Mouse (Mus musculus) erythroblast, adult 5-6 weeks (primary cell): ENCODE results near the gene Dus3l. TPM values are rescaled to one million over a fixed set of nuclear protein-coding genes. Genes with fewer than 3 reads are reported as not detected.

Experiments
- ATAC-seq: replicated peaks from 2 replicates; pipeline ENCODE4 v1.8.0; 2016; ENCODE audit warnings: moderate number of reproducible peaks, mild to moderate bottlenecking, moderate TSS enrichment, inconsistent platforms; ENCODE audit not compliant: poor library complexity, low FRiP score, severe bottlenecking
- total RNA-seq, 2 experiments: library from RNA; stranded (forward) in 1 of 2; stranded (reverse) in 1 of 2; fragments of 150-400 nt in 1 of 2; fragments of 200-764, 138-1000 nt in 1 of 2; gene quantifications; 2 replicates each; pipeline versions ENCODE4 v1.2.3 to v1.2.4; 2015 to 2017; ENCODE audit warnings: low replicate concordance in 2 of 2

Dus3l gene
- total RNA-seq (2015; ENCODE audit: low replicate concordance) (0.84 and 5.6 TPM in 2 replicates), total RNA-seq (2017; ENCODE audit: low replicate concordance) (5.4 and 5.9 TPM in 2 replicates)

DNA sequence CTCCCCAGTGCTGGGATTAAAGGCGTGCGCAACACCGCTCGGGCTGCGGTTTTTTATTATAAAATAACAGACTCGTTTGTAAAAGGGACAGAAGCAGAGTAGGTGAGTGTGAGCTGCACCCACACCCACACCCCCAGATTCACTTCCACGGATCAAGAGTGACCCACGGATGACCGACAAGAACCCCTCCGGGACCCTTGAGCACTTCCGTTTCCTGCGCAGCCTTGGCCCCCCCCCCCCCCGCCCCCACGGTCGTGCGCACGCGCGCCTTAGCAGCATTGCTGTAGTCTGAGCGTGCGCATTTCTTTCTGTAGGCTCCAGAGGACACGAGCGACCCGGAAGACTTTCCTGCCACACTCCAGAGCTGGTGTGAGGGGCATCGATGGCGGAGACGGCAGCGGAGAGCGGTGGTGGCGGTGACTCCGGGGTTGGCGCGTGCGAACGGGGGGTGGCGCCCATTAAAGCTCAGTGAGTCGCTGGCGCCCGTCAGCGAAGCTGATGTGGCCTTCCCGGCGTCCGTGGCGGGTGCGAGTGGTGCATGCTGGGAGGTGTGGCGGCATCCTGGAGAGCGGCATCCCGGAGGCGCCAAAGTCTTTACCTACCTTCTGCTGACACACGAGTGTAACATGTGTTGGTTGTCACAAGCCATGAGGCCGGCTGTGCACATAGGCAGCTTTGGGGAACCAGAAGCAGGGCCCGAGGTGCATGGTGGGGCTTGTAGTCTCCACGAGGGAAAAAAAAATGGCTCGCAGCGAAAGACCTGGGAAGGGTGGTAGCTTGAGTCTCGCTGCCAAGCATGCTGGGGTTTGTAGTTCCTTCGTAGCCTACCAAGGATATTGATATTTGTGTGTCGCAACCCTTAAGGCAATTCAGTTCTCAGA, at the start of gene Dus3l:
Gene Dus3l, plus strand, starts transcription at position 284 of the 881 bp plus-strand sequence.
- ATAC-seq = peak; percentile 80

DNA sequence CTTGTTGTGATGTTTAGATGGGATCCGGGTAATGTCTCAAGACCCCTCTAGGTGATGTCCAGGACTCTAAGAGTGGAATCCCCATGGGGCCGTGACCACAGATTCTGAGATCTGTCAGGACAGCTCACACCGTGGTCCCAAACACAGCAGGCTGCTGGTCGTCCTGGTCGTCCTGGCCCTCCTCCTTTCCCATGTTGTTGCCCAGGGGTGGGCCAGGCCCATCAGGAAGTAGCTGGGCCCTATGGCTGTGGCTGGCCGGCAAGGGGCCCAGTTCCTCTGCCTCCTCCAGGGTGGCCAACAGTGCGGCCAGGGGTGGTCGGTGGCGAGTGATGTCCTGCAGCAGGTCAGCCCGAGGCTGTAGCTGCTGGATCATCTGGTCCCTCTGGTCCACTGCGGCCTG, 49.2 kb upstream of the Dus3l start:
- ATAC-seq = no peak

DNA sequence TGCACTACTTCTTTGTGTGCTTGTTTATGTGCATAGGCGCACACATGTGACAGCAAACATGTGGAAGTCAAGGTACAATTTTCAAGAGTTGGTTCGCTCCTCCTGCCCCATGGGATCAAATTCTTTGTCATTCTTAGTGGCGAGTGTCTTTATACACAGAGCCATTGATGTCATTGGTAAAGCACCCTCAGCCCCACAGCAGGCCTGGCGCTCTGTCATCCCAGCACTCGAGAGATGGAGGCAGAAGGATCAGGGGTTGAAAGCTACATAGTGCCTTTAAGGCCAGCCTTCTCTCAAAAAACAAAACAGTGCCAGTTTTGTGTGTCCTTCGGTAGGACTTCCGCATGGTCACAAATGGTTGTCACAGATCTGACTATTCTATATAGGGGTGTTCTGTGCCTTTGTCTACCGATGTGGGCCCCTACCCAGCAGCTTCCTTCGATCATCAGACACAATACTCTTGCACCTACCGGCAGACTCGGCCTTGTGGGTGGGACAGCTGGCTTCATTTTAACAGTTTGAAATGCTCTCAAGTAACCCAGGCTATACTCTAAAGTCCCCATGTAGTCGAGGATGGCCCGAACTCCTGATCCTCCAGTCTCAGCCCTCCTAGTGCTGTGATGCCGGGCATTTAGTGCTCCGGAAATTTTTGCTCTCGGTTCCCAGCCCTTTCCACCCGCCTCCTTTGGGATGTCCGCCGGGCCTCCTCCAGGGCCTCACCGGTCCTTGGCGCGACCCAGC, 48.5 kb upstream of the Dus3l start:
- no peak for ATAC-seq

DNA sequence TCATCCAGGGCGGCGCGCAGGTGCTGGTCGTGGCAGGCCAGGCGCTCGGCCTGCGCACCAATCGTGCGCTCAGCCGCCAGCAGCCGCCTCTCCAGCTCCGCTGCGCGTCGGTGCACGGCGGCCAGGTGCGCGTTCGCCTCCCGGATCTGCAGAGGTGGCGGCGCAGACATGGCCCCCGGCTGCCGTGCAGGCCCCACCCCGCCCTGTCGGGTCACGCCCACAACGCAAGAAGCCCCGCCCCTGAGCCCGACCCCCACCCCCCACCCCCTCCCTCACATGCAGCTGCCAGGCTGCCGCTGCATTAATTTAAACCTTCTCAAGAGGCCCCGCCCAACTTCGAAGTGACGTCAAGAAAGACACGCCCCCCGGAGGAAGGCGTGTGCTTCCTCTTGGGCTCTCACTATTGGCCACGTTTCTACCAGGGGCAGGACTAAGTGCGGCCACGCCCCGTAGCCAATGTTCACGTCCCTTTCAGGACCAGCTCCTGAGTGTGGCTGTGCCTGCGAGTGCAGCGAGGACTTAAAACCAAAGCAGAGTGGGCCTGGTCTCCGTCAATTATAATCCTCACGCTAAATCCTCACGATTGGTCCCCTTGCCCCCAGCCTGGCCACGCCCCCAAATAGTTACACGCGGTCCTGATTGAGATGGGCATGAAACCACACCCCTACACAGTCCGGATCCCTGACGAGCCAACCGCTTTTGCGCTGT, 47.7 kb upstream of the Dus3l start:
- peak; percentile 86 for ATAC-seq

DNA sequence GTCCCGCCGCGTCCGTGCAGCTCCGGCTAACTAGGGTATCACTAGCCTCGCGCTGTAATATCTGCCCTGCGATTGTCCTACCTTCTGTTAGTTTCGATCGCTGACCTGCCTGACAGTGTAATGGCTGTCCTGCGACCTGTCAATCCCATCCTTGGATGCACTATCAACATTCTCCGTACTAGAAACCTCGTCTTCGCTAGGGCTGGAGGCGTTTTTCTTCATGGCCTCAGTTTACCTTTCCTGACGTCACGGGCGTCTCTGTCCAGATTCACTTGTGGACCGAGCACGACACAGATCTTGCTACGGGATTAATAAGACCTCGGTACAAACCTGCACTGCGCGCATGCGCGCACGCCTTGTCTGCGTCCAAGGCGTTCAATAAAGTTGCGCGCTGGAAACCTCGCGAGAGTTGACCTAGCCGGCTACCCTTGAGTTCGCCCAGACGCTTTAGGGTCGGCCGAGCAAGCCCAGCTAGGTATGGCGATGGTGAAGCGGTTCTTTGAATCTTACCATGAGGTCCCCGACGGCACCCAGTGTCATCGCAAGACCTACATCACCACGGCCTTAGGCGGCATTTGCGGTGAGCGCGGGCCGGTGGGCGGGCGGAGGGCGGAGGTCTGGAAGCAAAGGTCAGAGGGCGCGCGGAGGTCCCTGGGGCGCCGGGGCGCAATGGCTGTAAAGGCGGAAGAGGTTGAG, 47.0 kb upstream of the Dus3l start, which contains the start of the genes Ndufa11 and Vmac:
Gene Ndufa11, plus strand, starts transcription at position 405 of the 696 bp plus-strand sequence.
Gene Vmac, minus strand, starts transcription at position 660 of the 696 bp plus-strand sequence.
- ATAC-seq = peak; percentile 75

DNA sequence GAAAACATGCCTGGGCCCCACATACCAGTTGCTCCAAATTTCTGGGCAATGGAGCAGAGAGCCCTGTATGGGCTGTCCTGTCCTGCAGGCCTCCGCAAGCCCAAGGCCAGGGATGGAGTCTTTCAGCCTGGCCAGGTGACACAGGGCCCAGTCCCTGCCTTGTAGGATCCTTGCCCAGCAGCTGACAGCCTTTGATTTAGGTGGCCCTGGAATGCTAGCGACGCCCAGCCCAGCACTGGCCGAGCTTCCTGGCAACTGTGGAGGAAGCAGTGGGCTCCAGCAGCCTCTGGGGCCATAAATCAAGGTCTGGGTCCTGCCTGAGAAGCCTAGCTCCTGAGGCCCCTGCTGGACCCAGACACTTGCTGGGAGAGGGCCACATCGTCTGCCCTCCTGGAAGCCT, 42.1 kb upstream of the Dus3l start:
- no peak for ATAC-seq

DNA sequence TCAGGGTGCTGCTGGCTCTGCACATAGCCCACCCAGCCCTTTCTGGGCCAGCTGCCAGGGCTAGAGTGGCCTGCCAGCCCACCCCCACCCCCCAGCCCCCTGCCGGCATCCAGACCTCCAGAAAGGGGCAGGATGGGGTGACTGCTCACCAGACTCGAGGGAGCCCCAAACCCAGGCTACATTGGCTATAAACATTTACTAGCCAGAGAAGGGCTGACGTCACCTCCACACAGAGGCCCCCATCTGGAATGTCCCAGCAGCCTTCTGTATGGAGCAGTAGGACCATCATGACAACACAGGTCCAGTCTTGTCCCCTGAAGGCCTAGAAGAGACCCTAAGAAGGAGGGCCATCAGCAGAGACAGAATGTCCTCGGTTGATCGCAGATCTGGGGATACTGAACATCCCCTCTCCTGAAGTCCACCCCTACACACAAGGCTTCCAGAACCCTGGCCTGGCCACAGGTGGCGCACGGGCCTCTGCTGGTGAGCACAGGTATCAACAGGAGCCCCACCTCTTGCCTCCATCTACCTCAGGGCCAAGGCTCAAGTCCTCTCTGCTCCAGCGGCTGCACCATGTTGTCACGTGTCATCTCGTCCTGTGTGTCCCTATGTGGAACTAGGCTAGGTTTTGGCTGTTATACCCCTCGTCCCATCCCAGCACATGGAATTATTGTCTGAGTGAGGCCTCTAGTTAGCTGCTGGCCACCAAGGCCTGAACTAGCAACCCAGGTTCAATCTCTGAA, 41.0 kb upstream of the Dus3l start:
- no peak for ATAC-seq

DNA sequence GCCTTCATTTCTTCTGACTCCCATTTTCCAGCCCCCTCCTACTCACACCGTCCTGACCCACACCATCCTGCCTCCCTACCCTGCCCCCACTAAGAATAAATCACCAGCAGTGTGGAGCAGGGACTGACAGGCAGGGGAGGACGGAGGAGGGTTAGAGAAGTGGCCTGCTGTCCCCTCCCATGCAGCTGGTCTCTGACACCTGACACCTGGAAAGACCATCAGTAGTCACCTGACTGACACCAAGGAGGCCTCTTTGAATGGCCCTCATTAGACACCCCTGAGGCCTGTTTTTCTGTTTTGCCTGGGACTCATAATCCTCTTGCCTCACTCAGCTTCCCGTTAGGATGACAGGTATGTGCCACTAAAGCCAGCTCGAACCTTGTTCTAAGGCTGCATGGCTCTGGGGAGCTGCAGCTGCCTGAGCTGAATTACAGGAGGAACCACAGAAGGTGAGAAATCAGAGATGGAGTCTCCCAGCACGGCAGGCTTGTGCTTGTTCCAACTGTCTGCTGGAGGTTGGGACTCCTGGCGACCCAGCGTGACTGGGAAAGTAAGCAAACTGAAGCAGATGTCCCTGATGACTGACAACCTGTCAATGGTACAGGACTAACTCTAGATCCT, 37.4 kb upstream of the Dus3l start:
- ATAC-seq = no peak

DNA sequence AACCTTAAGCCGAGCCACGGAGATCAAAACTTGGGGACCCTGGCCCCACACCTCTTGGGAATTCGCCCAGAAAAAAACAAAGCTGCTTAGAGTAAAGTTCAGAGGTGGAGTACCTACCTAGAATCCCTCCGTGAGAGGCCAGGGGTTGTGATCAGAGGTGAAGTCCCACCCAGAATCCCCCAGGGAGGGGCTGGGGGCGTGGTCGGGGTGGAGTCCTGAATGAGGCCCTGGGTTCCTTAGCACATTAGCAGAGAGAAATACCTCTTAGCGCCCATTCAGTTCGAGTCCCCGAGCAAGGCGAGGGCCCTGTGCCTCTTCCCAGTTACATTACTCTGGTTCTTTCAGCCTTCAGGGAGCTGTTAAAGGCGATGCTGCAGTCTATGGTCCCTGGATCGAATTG, 36.9 kb upstream of the Dus3l start:
- ATAC-seq = no peak

DNA sequence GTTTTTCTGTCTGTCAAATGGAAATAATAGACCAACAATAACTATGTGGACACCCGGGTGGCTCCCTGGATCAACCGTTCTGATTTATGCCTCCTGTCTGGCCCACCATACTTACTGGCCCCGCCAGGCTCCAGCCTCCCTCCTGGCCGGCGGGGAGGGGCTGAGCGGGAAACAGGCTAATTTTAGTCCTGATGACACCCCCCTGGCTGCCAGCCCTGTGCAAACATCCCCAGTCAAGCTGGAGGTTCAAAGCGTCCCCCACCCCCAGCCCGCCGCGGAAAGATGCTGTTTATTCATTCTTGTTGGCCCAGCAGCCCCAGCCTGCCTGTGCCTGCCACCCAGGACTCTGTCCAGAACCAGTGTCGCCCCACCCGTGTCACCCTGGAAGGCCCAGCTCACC, 36.4 kb upstream of the Dus3l start:
- no peak for ATAC-seq

DNA sequence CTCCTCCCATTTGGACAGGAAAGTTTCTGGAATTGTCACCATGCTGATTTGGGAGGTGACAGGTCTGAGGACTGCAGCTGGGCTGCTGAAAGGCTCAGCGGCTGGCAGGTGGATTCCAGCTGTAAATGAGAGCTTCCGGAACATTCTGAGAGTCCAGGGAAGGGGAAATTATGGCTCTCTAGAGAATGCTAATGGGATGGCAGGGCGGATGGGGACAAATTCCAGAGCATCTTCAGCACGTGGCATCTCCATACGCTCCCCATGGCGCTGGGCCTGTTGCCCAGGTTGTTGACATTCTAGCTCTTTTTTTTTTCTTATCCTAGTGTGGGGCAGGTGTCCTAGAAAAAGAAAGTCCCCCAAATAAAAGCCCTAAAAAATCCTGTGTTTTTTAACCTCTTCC, 35.4 kb upstream of the Dus3l start:
- no peak for ATAC-seq

DNA sequence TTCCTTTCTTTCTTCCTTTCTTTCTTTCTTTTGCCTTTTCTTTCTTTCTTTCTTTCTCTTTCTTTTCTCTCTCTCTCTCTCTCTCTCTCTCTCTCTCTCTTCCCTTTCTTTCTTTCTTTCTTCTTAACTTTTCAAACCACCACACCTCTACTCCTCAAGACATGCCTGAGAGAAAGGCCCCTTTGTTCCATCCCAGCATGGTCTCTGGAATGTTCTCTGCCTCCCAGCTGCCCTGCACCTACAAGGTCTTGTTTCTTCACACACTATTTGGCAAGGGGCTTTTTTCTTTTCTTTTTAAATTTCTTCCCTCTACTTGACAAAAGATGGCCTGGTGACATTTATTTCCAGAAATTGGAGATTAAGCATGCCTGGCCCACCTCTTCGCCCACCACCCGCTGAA, 34.9 kb upstream of the Dus3l start:
- ATAC-seq = no peak

DNA sequence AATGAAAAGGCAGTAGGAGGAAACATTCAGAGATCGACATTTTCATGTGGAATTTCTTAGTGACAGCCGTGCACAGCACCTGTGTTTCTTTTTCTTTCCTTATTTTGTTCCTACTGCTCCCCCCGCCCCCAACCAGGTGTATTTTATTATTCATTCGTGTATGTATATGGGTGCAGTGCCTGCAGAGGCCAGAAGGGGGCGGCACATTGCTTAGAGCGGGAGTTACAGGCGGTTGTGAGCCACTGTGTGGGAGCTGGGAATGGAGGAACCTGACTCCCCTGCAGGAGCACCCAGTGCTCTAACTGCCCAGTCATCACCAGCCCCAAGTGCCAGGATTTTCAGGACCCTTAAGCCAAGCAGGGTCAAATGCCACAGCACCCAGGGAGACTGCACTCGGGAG, 28.0 kb upstream of the Dus3l start:
- peak; percentile 53; the same call in 1 of the 2 replicates for ATAC-seq

DNA sequence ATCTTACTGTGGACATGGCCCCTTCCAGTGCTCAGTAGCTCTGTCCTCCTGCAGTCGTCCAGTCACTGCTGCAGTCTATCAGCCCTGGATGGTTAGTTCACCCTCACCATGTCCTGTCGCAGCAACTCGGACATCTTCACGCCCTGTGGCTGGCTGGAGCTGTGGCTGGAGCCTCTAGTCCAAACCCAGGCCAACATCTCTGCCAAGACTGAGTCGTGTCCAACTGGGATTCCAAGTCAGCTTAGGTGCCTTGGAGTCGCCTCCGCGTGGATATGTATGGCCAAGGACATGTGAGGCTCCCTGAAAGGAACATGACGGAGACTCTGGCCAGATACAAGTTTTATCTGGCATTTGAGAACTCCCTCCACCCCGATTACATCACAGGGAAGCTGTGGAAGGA, 26.3 kb upstream of the Dus3l start:
- ATAC-seq = no peak

DNA sequence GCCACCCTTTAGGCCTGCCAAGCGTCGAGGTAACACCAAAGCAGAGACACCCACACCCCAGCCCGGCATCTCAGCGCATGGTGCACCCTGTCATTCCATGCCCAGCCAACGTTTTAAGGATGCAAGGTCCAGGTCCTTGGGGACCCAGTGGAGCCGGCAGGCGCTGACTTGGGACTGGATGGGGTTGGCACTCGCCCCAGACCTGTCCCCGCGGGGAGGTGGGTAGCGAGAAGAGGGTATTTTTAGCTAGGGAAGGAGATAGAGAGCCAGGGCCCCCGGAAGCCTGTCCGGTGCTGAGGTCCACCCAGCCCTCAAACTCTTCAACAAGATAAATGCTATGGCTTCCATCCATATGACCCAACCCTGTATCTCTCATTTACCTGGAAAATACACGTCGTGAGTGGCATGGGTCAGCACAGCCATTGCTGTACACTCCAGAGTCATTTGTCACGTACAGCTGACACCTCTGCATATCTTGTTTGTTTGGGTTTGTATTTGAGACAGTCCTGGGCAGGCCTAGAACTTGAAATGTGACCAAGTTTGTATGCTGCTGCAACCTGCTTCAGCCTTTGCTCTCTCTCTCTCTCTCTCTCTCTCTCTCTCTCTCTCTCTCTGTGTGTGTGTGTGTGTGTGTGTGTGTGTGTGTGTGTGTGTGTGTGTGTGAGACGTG, 24.3 kb upstream of the Dus3l start:
- no peak for ATAC-seq

DNA sequence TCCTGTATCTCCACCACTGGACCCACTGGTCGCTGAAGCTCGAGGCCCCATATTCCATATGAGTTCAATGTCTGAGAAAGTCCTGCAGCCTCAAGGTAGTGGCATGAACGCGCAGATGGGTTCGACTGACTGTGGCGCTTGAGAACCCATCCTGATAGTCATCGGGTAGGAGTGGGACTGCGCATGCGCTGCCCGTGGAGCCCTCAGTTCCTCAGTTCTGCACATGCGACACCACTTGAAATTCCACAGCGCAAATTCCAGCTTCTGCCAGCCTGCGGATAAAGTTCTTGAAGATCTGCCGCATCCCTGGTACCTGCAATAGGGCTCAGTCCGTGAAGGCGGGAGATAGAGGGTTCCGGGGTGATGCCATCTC, 23.8 kb upstream of the Dus3l start:
- no peak for ATAC-seq

DNA sequence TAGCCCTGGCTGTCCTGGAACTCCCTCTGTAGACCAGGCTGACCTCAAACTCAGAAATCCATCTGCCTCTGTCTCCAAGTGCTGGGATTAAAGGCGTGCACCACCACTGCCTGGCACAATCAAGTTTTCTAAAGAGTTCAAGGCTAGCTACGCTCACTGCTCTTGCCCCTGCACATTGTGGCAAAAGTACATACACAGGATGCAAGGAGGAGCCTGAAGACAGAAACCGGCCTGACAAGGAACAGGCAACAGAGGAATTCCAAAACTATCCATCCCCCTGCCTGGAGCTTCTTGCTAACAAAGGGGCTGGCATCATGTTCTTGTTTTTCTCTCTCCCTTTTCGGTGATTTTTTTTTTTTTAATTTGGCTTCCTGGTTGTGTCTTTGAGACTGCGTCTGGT, 20.4 kb upstream of the Dus3l start:
- no peak for ATAC-seq

DNA sequence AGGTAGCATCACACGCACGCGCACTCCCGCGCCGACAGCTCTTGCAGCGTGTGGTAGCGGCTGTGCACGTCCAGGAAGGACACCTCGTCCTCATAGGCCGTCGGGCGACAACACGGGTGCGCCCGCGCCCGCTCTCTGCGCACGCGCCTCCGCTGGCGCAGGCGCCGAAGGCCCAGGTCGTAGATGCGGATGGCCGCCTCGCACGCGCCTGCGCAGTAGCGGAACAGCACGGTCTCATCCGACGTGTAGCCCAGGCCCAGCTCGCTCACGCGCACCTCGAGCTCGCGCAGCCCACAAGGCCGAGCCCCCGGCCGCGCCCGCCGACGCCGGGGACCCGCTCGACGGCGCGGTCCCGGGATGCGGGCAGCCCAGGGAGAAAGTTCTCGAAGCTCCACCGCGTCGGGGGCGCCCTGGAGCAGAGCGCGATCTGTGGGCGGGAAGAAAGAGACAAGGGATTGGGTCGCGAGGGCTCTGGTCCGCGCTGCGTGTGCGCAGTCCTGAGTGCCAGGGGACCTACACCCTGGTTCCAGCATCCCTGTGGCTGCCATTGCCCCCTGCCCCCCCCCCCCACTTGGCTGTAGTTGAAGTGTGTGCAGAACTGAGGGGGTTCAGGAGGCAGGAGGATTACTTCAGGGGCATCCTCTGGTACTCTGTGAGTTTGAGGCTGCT, 13.0 kb upstream of the Dus3l start:
- ATAC-seq = no peak
